Mouse (Mus musculus) heart, adult 9 months (tissue): Measurements from ENCODE around the gene Gata2.
A peak's percentile ranks its signal among the peaks of the same experiment; 100 is the strongest.

Source experiments
- DNase-seq, 2 experiments: peaks; one replicate each; pipeline ENCODE4 v3.0.0; 2022; ENCODE audit warnings: low spot score in 2 of 2

The Gata2 gene

DNA sequence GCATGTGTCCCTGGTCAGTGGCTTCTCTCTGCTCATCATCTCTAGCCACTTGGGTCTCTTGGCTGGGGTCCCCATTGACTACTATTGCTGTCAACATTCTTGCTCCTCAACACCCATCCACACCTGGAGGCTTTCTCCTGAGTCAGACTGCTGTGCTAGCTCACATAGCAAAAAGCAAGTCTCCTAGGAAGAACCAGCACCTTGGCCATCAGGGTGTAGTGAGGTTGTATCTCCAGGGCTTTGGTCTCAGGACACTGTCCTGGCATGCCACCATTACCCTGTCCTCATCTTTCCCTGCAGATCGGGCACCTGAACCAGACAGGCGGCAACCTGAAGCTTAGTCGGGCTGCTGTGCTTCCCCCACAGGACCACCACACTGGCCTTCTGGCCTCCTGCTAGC, 14.6 kb downstream of the Gata2 start:
- DNase-seq, result no peak

GRCm38 (mm10) chr6:88209453-88209852, 15.8 kb downstream of the Gata2 start:
- DNase-seq, result no peak

DNA sequence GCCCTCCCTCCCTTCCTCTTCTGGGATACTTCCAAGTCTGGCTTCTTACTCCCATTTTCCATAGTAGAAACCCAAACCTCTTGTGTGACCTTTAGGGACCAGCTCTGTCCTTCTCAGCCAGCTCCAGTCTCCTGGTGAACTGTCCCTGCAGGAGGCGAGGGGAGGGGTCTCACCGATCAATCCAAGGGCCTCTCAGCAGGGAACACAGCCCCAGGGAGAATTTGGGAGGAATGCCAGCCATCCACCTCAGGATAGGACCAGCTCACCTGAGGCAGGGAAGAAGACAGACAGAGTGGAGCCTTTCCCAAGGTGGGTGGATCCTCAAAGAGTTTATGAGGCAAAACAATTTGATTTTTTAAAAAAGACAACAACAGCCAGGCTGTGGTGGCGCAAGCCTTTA, 16.5 kb downstream of the Gata2 start:
- no peak for DNase-seq

DNA sequence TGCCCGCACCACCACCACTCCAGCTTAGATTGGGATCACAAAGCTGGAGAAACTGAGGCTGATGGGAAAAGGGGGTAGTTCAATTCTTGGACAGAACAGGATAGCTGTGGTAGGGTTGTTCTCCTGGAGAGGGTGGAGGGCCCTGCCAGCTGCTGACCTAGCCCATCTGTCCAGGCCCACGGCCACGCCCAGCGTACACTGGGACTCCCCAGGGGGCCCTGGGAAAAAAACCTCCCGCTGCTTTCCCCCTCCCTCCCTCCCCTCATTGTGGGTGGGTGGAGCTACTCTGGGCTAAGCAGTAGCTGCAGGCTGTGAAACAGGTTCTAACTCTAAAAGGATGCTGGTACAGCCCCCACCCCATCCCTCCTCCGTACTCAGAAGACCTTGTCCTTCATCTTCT, 22.1 kb downstream of the Gata2 start:
- DNase-seq, result no peak

DNA sequence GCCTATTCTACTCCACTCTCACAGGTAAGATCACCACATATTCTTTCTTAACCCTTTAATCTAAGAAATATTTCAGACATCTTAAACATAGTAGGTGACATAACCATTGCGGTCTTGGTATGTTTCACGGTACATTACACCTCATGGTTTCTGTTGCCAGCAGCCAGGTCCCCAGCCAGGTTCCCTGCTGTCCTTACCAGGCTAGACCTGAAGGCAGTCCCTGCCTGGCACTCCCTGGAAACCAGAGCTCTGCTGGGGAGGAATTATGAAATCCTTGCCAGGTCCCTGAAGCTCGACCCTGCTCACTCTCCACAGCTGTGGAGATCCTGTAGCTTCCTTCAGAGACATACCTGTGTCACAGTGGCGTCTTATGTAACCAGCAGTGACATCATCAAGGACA, 22.5 kb downstream of the Gata2 start:
- DNase-seq, result no peak

GRCm38 (mm10) chr6:88219094-88219493, 25.4 kb downstream of the Gata2 start:
- DNase-seq, result no peak

GRCm38 (mm10) chr6:88221968-88222367, 28.3 kb downstream of the Gata2 start, which contains the start of gene Dnajb8:
Gene Dnajb8 (plus strand): TSS chr6:88222268.
- no peak for DNase-seq

- no peak for DNase-seq
Measured at GRCm38 (mm10) chr6:88226570-88226994, 32.9 kb downstream of the Gata2 start.

DNA sequence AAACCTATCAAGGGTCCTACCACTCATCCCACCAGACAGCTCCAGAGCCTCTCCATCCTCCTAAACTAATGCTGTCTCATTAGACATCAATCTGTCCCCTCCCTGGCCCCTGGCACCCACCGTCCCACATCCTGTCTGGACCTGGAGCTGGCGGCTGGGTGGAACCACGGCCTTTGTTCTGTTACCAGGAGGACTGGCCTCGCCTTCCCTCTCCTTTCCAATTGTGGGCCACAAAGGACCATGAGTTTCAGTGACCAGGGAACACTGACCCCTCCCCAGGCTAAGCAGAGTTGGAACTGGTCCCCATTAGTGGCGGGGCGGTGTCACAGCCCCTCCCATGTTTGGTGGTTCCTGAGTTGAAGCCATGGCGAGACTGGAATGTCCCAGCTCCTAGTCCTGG, 33.8 kb downstream of the Gata2 start:
- DNase-seq, result peak in 1 of 2 experiments; percentile 33

DNA sequence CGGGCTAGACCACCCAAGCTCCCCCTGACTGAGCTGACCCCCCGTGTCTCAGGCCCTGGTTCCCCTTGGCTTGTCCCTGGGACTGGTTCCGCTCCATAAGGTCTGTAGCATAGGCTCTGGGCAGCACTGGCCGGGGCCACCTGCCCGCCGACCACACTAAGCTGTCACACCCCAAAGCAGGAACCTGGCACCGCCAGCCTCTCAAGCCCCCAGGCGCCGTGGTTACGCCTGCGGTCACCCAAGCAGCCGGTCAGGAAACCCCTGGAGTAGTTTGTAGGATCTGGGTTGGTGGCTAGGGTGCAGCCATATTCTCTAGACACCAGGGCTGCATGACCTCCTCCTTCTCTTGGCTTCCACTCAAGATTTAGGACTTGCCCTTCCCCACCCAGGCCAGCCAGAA, 35.5 kb downstream of the Gata2 start:
- DNase-seq, result no peak

DNA sequence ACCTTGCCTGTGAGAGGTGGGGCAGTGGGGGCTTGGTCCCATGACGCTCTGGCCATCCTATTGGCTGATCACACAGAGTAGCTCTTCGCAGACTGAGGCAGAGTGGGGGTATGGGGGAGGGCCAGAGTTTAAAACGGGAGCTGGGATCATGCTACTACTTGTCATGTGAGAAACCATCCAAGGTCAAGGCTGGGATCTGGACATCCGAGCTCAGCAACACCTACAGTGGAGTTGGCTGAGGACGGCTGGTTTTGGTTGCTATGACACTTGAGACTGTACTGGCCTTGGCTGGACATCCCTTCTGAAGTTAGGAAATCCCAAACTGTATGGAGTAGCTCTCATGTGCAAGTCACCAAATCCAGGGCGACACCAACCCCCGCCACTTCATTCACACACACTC, 38.1 kb downstream of the Gata2 start:
- no peak for DNase-seq

DNA sequence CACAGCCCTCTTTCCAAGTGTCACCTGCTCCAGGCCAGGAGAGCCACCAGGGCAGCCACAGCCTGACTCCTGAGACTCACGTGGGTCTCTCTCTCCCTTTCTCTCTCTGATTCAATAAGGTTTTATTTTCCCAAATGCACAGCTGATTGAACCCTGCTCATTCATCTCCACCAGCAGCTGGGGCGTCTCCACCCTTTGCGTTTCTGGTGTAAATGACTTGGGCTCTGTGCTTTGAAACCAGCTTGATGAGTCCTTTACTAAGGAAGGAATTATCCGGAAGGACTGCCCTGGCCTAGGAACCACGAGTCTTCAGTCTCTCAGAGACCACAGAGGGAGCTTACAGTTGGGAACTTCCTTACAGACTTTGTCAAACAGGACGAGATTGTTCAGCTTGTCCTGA, 38.5 kb downstream of the Gata2 start:
- no peak for DNase-seq

GRCm38 (mm10) chr6:88233996-88234395, 40.3 kb downstream of the Gata2 start:
- DNase-seq, result no peak

GRCm38 (mm10) chr6:88235461-88235860, 41.8 kb downstream of the Gata2 start:
- no peak for DNase-seq

DNA sequence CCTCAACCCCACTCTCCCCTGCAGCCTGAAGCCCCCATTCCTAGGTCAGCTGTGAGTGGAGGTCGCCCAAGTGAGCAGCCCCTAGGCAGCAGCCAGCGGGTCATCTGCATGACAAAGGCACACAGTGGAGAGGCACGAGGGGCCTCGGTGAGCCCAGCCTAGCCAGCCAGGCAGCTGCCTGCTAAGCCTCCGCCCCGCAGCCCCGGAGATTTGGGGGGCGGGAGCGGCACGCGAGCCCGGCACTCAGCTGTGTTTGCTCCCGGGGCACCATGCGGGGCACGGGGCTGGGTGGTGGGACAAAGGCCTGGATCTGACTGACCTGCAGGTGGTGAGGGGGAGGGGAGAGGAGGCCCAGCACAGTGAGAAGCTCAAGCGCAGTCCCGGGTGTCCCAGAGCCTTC, 42.3 kb downstream of the Gata2 start:
- DNase-seq, result no peak

DNA sequence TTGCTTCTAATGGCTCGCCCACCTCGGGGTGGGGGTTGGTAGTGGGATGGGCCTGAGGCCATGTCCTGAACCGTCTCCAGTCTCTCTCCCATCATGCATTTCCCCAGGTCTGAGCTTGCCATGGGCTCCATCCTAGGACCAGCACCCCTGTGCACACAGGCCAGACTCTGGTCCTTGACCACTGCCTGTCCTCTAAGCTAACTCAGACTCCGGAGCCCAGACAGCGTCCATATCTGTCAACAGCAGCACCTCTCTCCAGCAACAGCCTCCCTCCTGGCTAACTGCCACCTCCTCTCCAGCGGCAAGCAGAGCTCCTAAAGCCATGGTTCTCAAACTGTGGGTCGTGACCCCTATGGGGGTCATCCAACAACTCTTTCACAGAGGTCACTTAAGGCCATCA, 42.8 kb downstream of the Gata2 start:
- DNase-seq, result no peak

GRCm38 (mm10) chr6:88242604-88243003, 48.9 kb downstream of the Gata2 start:
- peak; percentile 30 to 44 for DNase-seq

DNA sequence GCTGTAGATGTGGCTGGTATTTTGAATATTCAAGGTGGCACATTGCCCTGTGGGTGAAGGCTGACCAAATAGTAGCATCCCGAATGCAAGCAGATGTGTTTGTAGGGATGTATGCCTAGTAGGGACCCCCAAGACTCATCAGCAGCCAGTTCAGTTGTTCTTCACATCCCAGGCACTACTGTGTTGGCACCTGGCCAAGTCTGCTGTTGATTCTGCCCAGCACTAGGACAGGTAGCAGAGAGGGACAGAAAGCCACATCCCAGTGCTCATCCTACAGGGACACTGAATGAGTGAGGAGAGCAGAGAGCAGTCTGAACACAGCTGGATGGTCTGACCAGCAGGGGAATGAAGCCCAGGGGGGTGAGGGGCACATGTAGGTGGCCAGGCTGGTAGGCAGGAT, 55.5 kb downstream of the Gata2 start:
- DNase-seq, result no peak

DNA sequence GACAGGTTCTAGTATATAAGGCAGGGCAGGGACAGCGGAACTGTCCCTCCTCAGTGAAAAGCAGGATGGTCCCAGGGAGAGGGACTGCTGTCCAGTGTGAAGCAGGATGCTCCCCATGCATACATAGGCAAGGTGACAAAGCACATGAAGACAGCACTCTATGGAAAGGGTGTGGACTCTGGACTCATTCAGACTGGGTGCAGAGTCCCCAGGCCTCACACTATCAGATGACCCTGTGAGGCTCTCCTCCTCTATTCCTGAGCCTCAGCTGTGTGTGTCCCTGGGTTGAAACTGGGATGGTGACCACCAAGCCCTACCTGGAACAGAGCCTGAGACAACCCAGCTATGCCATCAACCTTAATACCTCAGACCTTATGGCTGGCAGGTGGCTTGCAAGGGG, 57.7 kb downstream of the Gata2 start:
- no peak for DNase-seq

DNA sequence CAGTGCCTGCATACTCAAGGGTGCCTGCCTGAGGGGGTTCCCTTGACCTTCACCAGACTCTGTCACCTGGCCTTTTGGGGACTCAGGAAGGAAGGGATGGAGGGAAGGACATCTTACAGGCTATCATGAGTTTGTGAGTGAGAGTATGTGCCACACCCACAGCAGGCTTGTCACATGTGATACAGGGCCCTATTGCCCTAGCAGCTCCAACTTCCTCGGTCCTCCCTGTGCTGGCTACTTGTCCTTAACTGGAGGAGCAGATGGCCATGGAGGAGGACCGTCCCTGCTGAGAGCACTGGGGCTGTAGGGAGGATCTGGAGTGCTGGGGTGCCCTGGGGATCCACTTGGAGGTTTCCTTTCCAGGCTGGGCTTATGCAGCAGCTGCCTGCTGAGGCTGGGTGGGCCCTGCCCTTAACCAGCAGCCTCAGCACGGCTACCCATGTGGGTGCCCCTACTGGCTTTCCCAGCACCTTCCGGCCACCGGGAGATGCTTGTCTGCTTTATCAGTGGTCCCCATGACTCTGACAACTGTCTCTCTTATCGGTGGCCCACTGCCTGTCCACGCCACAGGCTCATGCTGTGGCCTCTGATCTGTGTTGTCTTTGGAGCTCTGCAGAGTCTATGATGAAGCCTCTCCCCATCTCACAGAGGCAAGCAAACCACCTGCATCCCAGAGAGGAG, 58.2 kb downstream of the Gata2 start:
- no peak for DNase-seq

DNA sequence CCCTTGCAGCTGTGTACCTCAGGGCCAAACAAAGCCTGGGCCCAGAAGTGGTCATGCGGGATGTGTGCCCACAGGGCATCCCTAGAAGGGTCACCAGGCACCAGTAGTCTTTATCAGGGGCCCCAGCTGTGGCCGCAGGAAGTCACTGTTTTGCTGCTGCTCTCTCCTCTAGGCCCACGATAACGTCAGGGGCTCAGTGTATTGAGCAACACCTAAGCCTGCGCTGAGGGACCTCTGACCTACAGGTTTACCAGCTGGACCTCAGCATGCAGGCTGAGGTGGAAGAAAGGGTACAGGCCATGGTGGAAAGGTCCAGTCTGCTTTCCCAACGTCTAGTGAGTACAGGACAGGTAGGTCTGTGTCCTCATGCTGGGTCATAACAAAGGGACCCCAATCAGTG, 60.4 kb downstream of the Gata2 start:
- DNase-seq, result no peak

DNA sequence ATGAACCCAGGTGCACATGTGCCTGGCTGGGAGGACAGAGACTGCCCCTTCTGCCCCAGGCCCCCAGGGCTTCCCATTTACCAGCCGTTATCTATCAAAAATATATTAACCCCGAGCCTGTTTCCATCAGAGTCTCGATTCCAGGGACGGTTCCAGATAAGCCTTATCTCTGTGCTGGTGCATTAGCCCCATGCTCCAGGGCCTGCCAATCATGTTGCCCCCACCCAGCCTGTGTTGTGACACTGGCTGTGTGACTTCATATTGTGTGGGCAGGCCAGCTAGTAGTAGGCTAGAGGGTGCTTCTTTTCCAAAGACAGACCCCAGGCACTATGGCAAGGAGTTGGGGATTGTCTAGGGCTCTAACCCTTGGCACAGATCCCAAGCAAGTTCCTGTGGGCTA, 61.7 kb downstream of the Gata2 start:
- no peak for DNase-seq
